Mouse (Mus musculus) c-Kit-positive CD71-positive TER-119-negative erythroid progenitor cells, embryonic 14.5 days (primary cell): Measurements from ENCODE around the gene Fgr.

ENCODE experiments used
- DNase-seq: peaks from one replicate; pipeline ENCODE4 v3.0.0-alpha.2; 2013; ENCODE audit warnings: low read depth

Gene Fgr

GRCm38 (mm10) chr4:133035446-133035845 is 61.6 kb downstream of the Fgr start:
- DNase-seq, result no peak

GRCm38 (mm10) chr4:133035946-133036345 is 62.1 kb downstream of the Fgr start:
- DNase-seq, result no peak

- DNase-seq, result no peak
These were observed 63.4 kb downstream of the Fgr start for GRCm38 (mm10) chr4:133037293-133037692.

GRCm38 (mm10) chr4:133037798-133038197 is 63.9 kb downstream of the Fgr start:
- DNase-seq, result no peak

DNA sequence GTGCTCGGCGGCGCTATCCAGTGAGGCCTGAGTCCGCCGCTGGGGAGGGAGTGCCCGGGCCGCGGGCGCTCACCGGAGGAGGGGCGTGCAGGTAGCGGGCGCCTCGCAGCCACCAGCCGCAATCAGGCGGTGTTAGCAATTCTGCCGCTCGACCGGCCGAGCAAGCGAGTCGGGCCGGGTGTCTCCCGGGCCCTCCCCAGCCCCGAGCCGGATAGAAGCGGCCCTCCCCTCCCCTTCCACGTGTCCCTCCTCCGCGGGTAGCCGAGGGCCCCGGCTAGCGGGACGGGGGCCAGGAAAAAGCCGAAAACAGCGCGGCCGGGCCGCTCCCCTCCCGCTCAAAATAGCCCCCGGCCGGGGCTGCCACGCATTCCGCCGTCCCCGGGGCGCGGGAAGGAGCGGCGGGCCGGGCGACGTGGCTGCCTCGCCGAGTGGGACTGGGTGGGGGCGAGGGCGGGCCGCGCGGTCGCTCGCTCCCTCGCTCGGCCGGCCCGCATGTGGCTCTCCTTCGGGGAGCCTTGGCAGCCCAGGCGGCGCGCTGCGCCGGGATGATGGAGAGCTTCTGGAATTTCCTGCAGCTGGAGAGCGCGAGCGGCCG is 64.7 kb downstream of the Fgr start:
- DNase-seq, result no peak

- DNase-seq, result no peak
These were observed 65.4 kb downstream of the Fgr start for GRCm38 (mm10) chr4:133039116-133039819.

DNA sequence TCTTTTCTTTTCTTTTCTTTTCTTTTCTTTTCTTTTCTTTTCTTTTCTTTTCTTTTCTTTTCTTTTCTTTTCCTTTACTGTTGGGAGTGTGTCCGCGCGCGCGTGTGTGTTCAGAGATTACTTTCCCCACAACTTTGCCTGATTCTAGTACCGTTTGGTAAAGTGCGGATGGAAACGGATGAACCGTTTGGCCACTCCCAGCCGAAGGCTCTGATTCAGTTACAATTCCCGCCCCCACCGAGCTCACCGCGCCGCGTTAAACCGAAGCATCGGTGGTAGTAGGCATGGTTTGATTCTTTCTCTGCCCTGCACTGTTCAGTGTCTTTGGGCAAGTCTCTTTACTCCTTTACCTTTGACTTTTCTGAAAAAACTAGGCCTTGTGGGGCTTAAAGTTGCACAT is 65.9 kb downstream of the Fgr start:
- DNase-seq, result no peak

- no peak for DNase-seq
These were observed 66.5 kb downstream of the Fgr start for GRCm38 (mm10) chr4:133040241-133040904.

DNA sequence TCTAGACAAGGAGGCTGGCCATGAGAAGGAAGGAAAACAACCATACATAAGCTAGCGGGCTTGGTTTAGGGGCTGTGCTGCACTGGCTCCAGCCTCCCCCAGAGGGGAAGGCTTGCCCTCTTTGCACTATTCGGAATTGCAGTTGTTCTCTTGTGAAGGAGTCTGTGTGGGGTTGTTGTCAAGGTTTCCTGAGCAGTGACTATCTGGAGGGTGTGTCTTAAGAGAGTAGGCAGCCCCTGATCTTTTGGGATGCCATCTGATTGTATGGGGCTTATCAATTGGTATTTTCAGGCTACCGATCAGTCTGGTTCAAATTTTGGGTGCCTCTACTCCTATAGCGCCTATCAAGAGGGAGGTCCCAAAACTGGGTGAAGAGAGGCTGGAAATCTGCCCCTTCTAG is 68.3 kb downstream of the Fgr start:
- DNase-seq, result no peak

- no peak for DNase-seq
These were observed 69.0 kb downstream of the Fgr start for GRCm38 (mm10) chr4:133042651-133043635.

DNA sequence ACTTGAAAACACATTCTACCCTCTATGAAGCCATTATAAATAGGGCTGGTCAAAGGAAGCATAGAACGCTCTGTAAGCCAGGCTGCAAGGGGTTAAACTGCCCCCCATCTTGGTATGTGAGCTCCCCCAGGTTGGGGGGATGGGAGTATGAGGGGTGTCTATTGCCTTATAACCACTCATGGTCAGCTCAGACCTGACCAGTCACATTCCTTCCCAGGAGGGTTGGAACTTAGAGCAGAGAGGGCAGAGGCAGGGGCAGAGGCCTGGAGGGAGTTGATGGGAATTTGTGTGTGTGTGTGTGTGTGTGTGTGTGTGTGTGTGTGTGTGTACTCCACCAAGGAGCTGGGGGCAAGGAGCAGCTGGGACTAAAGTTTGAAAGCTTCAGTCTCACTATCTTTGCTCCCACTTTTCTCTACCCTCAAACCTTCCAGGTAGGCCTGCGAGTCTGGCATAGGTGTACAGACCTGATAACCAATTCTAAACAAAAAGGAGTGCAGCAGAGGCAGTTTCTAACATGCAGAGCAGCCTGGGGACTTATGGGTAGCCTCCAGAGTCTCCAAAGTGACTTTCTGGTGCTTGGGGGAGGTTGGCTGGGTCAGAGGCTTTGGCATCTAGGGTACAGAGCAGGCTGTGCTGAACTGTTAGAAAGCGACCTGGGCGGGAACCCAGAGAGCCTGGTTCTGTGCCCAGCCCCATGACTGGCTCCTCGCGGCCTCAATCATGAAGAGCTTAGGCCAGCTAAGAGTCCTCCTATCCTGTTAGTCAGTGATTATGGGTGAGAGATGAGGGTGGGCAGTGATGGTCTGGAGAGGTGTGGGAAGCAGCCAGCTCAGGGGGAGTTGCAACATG is 70.1 kb downstream of the Fgr start:
- DNase-seq, result no peak

DNA sequence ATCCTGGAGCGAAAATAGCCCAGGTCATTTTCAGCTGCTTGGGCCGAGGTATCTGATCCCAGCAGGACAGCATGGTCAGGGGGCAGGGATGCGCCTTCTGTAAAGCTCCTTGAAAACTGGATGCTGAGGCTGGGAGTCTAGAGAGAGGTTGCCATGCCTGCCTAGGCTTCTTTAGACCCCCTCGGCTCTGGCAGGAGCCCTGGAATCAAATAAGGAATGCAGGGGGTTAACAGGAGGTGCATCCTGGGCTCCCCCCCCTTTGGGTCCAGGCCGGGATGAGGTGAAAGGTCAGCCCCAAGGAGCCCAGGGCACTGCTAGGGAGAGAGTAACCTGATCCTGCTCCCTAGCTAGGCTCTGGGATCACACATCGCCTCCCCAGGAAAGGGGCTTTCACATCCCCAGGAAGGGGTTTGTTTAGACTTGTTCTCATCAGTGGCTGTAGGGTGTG is 70.8 kb downstream of the Fgr start:
- DNase-seq, result no peak

- no peak for DNase-seq
These were observed 72.0 kb downstream of the Fgr start for GRCm38 (mm10) chr4:133045771-133046474.

- no peak for DNase-seq
These were observed 72.9 kb downstream of the Fgr start for GRCm38 (mm10) chr4:133046691-133047352.

DNA sequence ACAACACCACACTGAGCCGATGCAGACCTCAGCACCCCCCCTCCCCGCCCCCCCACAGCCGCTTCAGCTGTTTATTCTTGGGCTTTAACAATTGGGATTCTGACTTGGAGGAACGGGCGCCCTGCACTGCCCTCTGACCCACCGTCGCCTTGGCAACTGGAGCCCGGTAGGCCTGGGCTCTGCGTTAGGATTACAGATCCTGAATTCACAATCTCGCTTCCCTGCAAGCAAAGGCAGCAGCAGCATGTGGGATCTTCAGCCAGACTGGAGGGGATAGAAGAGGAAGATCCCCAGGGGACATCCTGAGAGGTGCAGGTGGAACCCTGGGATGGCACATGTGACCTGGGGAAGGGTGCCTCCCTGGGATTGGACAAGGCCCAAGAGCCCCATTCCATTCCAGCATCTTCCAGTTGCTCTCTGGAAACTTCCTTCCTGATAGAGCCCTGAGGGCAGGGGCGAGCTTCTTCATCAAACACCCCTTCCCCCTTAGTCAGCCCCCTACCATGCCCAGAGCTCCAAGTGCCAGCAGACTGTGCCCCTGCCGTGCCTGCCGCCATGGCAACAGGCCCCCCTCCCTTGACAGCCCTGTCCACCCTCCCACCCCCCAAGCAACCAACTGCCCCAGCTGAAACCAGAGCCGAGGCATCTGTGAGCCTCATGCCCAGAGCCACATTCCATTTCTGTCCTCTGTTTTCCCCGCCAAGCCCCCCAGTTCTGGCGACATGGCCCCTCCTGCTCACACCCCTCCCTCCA is 73.6 kb downstream of the Fgr start:
- DNase-seq, result no peak

GRCm38 (mm10) chr4:133049071-133049920 is 75.4 kb downstream of the Fgr start:
- no peak for DNase-seq

DNA sequence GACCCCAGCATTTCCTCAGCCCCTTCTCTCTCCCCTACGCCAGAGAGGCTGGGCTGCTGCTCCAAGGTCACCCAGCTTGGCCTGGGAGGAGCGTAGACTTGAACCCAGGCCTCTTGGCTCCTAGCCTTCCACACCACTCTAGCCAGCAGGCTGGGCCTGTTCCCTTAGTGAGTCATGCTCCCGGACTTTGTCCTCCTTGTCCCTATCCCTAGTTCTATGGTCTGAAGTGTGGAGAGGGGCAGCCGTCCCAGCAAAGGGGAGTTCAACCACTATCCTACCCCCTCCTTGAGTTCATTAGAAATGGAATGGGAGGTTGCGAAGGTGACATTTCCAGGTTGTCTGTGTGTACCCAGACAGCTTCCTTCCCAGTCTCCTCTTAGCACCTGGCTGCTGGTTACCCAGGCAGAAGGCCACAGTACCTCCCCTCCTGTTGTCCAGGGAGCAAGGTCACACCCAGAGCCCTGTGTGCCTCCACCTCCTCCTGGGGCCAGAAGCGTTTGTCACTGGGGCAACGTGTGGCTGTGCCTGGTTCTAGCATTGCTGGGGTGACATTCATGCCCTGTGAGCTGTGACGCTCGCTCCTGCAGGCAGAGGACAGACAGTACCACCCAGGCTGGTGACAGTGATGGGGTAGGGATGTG is 76.4 kb downstream of the Fgr start:
- DNase-seq, result no peak
